Mouse (Mus musculus) ES-Bruce4 (cell line): ENCODE results near the gene Alas2.

Source experiments
- CTCF ChIP-seq: IDR thresholded peaks from one replicate; pipeline ENCODE4 v1.8.1; 2011; ENCODE audit warnings: low read depth, low read length
- POLR2A ChIP-seq: IDR thresholded peaks from one replicate; pipeline ENCODE4 v1.8.1; 2011; ENCODE audit warnings: low read length; ENCODE audit not compliant: insufficient read depth

GRCm38 (mm10) chrX:150595016-150595760 lies 48.0 kb downstream of the Alas2 start:
- TF ChIP-seq POLR2A (no peak), CTCF (no peak)
